Comparison of ENCODE assay signal across 28 mouse cellular contexts in genomic region chr12:31532054-31532453, GRCm38 (mm10). TPM values are rescaled to one million over a fixed set of nuclear protein-coding genes. Genes with fewer than 3 reads are reported as not detected.
DNase-seq lines count a peak whose midpoint lies in the region; ATAC-seq lines count a peak whose summit lies in the region.
"Had no signal": no experiment of that assay in that cellular context is flagged by ENCODE, and none has a peak within 500 bp of the region (broad histone marks: within the 10 kb centered on the region; RNA-seq: fewer than 3 reads in every experiment).

No protein-coding gene starts in this region.

- no peak for ATAC-seq in hindbrain, embryonic 13.5 days (ENCODE audit: low FRiP score)
- ATAC-seq: forebrain, postnatal 0 days had no signal

- no peaks in the 10 kb centered on the region for H3K9me3 ChIP-seq in hindbrain, embryonic 13.5 days
- H3K9me3 ChIP-seq: hindbrain, embryonic 12.5 days; liver, embryonic 15.5 days; lung, embryonic 15.5 days; neural tube, embryonic 13.5 days had no signal

- no peak overlapping the region for H3K9ac ChIP-seq in hindbrain, embryonic 13.5 days
- H3K9ac ChIP-seq: forebrain, postnatal 0 days; hindbrain, embryonic 12.5 days; liver, embryonic 15.5 days; lung, embryonic 15.5 days; neural tube, embryonic 13.5 days had no signal

- no peaks in the 10 kb centered on the region for H3K36me3 ChIP-seq in hindbrain, embryonic 13.5 days
- H3K36me3 ChIP-seq: hindbrain, embryonic 12.5 days; liver, embryonic 15.5 days; lung, embryonic 15.5 days; neural tube, embryonic 13.5 days had no signal

- H3K4me3 ChIP-seq in hindbrain, embryonic 13.5 days, result no peak overlapping the region
- H3K4me3 ChIP-seq: hindbrain, embryonic 12.5 days; liver, embryonic 15.5 days; lung, embryonic 15.5 days; megakaryocyte, embryonic 14.5 days; neural tube, embryonic 13.5 days had no signal

- 79% methylated on average over 14 of the region's 14 CpGs for WGBS in hindbrain, embryonic 13.5 days

- DNase-seq in layer of hippocampus, adult 18-20 months (ENCODE audit: low spot score in 2 of 2), result peak; percentile 40 to 71
- DNase-seq in layer of hippocampus, postnatal 25 days (ENCODE audit: extremely low spot score in 1 of 2, low spot score in 1 of 2), result no peak
- DNase-seq in thymus, postnatal 0 days (ENCODE audit: low spot score), result peak; percentile 3
- no peak for DNase-seq in thymus, postnatal 10 days (ENCODE audit: low spot score in 2 of 2)
- DNase-seq in R1 (ENCODE audit: low read depth, low spot score), result peak; percentile 15
- DNase-seq in Muller cell, postnatal 12 days (ENCODE audit: inconsistent ontology term), result no peak
- DNase-seq: adrenal gland, adult 2 months; cerebellum, adult 11 months; cerebellum, postnatal 10 days; forebrain, postnatal 0 days; gastrocnemius, postnatal 14 days; heart, adult 18-20 months; kidney, adult 11 months; liver; lung, postnatal 36 days; midbrain, embryonic 14.5 days; thymus, postnatal 4 days had no signal

- H3K4me2 ChIP-seq in hindbrain, embryonic 13.5 days, result no peak overlapping the region
- H3K4me2 ChIP-seq: hindbrain, embryonic 12.5 days; liver, embryonic 15.5 days; lung, embryonic 15.5 days; neural tube, embryonic 13.5 days had no signal

- peaks cover 8% of the 10 kb centered on the region; the same call in 1 of the 2 replicates for H3K4me1 ChIP-seq in hindbrain, embryonic 13.5 days (replicated peaks)
- H3K4me1 ChIP-seq: liver, embryonic 15.5 days; lung, embryonic 15.5 days had no signal

- H3K27me3 ChIP-seq in hindbrain, embryonic 13.5 days, result no peaks in the 10 kb centered on the region
- H3K27me3 ChIP-seq: hindbrain, embryonic 12.5 days; liver, embryonic 15.5 days; lung, embryonic 15.5 days; neural tube, embryonic 13.5 days had no signal

- H3K27ac ChIP-seq in hindbrain, embryonic 13.5 days, result no peak overlapping the region
- H3K27ac ChIP-seq: hindbrain, embryonic 12.5 days; kidney, postnatal 0 days; liver, embryonic 15.5 days; lung, embryonic 15.5 days; neural tube, embryonic 13.5 days had no signal

RNA-seq across cellular contexts. Expression of gene Slc26a4, which starts 27.7 kb away (rescaled TPM):
- 10 to 100 TPM; 11.5 to 12.0 TPM for total RNA-seq in layer of hippocampus, adult 18-20 months (2021)
- total RNA-seq in layer of hippocampus, postnatal 25 days (2021), result 10 to 100 TPM in 1 of 2 experiments, 1 to 10 TPM in 1; 9.8 to 10.1 TPM
- polyA plus RNA-seq in thymus, postnatal 0 days (2015; fragmentation: Nextera tagmentation; extraction: Ambion mirVana), result 0.21 and 0.44 TPM in 2 replicates
- polyA plus RNA-seq in hindbrain, embryonic 13.5 days (2015; fragmentation: Nextera tagmentation; extraction: Ambion mirVana), result 0.08 and 0.10 TPM in 2 replicates
- total RNA-seq: gastrocnemius, postnatal 14 days; heart, adult 18-20 months had no signal
- polyA plus RNA-seq: C2C12; embryonic facial prominence, embryonic 11.5 days; forebrain, embryonic 11.5 days; liver, embryonic 15.5 days; lung, embryonic 15.5 days; spleen, adult 2 months had no signal

RNA-seq across cellular contexts. Expression of gene Cbll1, which starts 32.6 kb away (rescaled TPM):
- total RNA-seq in layer of hippocampus, adult 18-20 months (2021), result 10 to 100 TPM; 25.3 to 26.8 TPM
- 10 to 100 TPM; 21.1 to 22.2 TPM for total RNA-seq in layer of hippocampus, postnatal 25 days (2021)
- 10.9 and 13.2 TPM in 2 replicates for polyA plus RNA-seq in thymus, postnatal 0 days (2015; fragmentation: Nextera tagmentation; extraction: Ambion mirVana)
- polyA plus RNA-seq in hindbrain, embryonic 13.5 days (2015; fragmentation: Nextera tagmentation; extraction: Ambion mirVana), result 18.3 and 18.9 TPM in 2 replicates

Comparison
In these comparisons a context has a peak if more than half of its experiments do, and no peak if none do; other contexts are left out.
1. DNase-seq: peak in layer of hippocampus, adult 18-20 months (2 of 2), thymus, postnatal 0 days (single experiment) and R1 (single experiment); none in layer of hippocampus, postnatal 25 days (0 of 2), thymus, postnatal 10 days (0 of 2) and Muller cell, postnatal 12 days (single experiment).